Mouse (Mus musculus): ENCODE data around the gene Akr1b8. TPM values are rescaled to one million over a fixed set of nuclear protein-coding genes. Genes with fewer than 3 reads are reported as not detected.
"Not testable (repeated sequence)": the region's sequence is repeated elsewhere in the genome, so short reads cannot be mapped to it uniquely, and the experiment has no call there.

Gene Akr1b8
- polyA plus RNA-seq, 3 experiments from 2014 or later, result 0.58 TPM; not detected in 2

- ATAC-seq, result no peak
These were observed 52.8 kb downstream of the Akr1b8 start for GRCm38 (mm10) chr6:34406746-34407145.

- ATAC-seq, result no peak
These were observed 53.5 kb downstream of the Akr1b8 start for GRCm38 (mm10) chr6:34407403-34407802.

- ATAC-seq, result no peak
These were observed 58.1 kb downstream of the Akr1b8 start, which contains the start of gene Akr1b7 for GRCm38 (mm10) chr6:34412023-34412422. TSS of gene Akr1b7 (plus strand) at chr6:34412334.

- no peak for ATAC-seq
These were observed 58.8 kb downstream of the Akr1b8 start for GRCm38 (mm10) chr6:34412688-34413087.

GRCm38 (mm10) chr6:34413386-34413785 is 59.5 kb downstream of the Akr1b8 start:
- not testable (repeated sequence) for ATAC-seq

GRCm38 (mm10) chr6:34416521-34416920 is 62.6 kb downstream of the Akr1b8 start:
- ATAC-seq, result no peak

Other genes with a start within 250 kb of the Akr1b8 start
- 10 to 100 TPM; 28.3 to 31.6 (median 31.2) TPM for gene Slc35b4, start 177.0 kb upstream of the Akr1b8 start, polyA plus RNA-seq (2017; shearing (Covaris generic))
- 100 to 1,000 TPM; 371 to 476 (median 432) TPM for gene Akr1b3, start 36.6 kb upstream of the Akr1b8 start, polyA plus RNA-seq (2017; shearing (Covaris generic))
- gene Akr1b10, start 30.1 kb downstream of the Akr1b8 start, polyA plus RNA-seq (2017; shearing (Covaris generic)), result 10 to 100 TPM; 42.7 to 61.2 (median 50.5) TPM
- gene Akr1b7, start 58.2 kb downstream of the Akr1b8 start, polyA plus RNA-seq (2017; shearing (Covaris generic)), result not detected
- 10 to 100 TPM; 18.5 to 29.6 (median 20.1) TPM for gene Bpgm, start 122.1 kb downstream of the Akr1b8 start, polyA plus RNA-seq (2017; shearing (Covaris generic))
- gene Cald1, start 244.4 kb downstream of the Akr1b8 start, polyA plus RNA-seq (2017; shearing (Covaris generic)), result under 1 TPM in 2 of 3 experiments, not detected in 1; 0.21 to 0.59 TPM